Mouse (Mus musculus) liver, embryonic 14.5 days (tissue): ENCODE data around the gene Gm10306. TPM values are rescaled to one million over a fixed set of nuclear protein-coding genes. Genes with fewer than 3 reads are reported as not detected.
A peak's percentile ranks its signal among the peaks of the same experiment; 100 is the strongest.

Experiments used
- ATAC-seq: fragments of 200-750 bp; cut with Nextera tagmentation; 2 replicates; pipeline ENCODE4 v1.8.0; 2017; ENCODE audit warnings: moderate number of reproducible peaks, mild to moderate bottlenecking, moderate library complexity; ENCODE audit not compliant: insufficient read depth
- DNase-seq, 3 experiments: peaks; one replicate each; pipeline ENCODE4 v3.0.0-alpha.2; 2012 to 2013; ENCODE audit warnings: low read depth in 3 of 3, low spot score in 3 of 3
- H3K27ac ChIP-seq: fragments of 300-500 bp; sonication (generic); 2 replicates; pipeline ENCODE4 v1.5.1; 2014; ENCODE audit warnings: moderate library complexity, mild to moderate bottlenecking, control low read depth, inconsistent platforms
- H3K27me3 ChIP-seq: fragments of 300-500 bp; sonication (generic); 2 replicates; pipeline ENCODE4 v1.6.1; 2014; ENCODE audit warnings: mild to moderate bottlenecking, low read length, moderate library complexity; ENCODE audit not compliant: control insufficient read depth, insufficient read depth
- H3K36me3 ChIP-seq: fragments of 300-500 bp; sonication (generic); replicated peaks from 2 replicates; pipeline ENCODE4 v1.6.1; 2014; ENCODE audit warnings: low read depth; ENCODE audit not compliant: control insufficient read depth, insufficient read depth
- H3K4me1 ChIP-seq, 2 experiments: fragments of 200-500 bp in 1 of 2; fragments of 300-500 bp in 1 of 2; sonication (generic) in 1 of 2; replicated peaks; 2 replicates each; pipeline ENCODE4 v1.6.1; 2012 to 2014; ENCODE audit warnings: antibody characterized with exemption in 1 of 2, inconsistent platforms in 1 of 2, low read length in 1 of 2; ENCODE audit not compliant: control insufficient read depth in 2 of 2, insufficient read depth in 2 of 2
- H3K4me2 ChIP-seq: fragments of 300-500 bp; sonication (generic); 2 replicates; pipeline ENCODE4 v1.6.1; 2014; ENCODE audit warnings: low read depth, mild to moderate bottlenecking, control low read depth, moderate library complexity
- H3K4me3 ChIP-seq, 2 experiments: fragments of 200-500 bp in 1 of 2; fragments of 300-500 bp in 1 of 2; sonication (generic) in 1 of 2; 2 replicates each; pipeline ENCODE4 v1.5.1; 2012 to 2014; ENCODE audit warnings: low read depth in 2 of 2, low read length in 2 of 2, mild to moderate bottlenecking in 2 of 2, control low read depth in 1 of 2, inconsistent platforms in 1 of 2, moderate library complexity in 1 of 2; ENCODE audit not compliant: insufficient read depth in 1 of 2
- H3K9ac ChIP-seq: fragments of 300-500 bp; sonication (generic); replicated peaks from 2 replicates; pipeline ENCODE4 v1.6.1; 2014; ENCODE audit warnings: mild to moderate bottlenecking, control low read depth, moderate library complexity
- H3K9me3 ChIP-seq: fragments of 300-500 bp; sonication (generic); 2 replicates; pipeline ENCODE4 v1.6.1; 2016; ENCODE audit warnings: low read length, mixed read lengths; ENCODE audit not compliant: control insufficient read depth
- CTCF ChIP-seq: IDR thresholded peaks from 2 replicates; pipeline ENCODE4 v1.5.1; 2016; ENCODE audit warnings: antibody characterized with exemption, low read depth, control low read depth
- EP300 ChIP-seq: IDR thresholded peaks from 2 replicates; pipeline ENCODE4 v1.6.1; 2016; ENCODE audit warnings: antibody characterized with exemption, low read depth
- WGBS: fragments of 180-500 bp; shearing (Covaris S2); extraction: QIAGEN DNeasy Blood & Tissue Kit; methylation state at CpG from one replicate; pipeline ENCODE4 v1.1.7; 2014; ENCODE audit not compliant: insufficient replicate concordance; 5-methylcytosine and 5-hydroxymethylcytosine counted together
- polyA plus RNA-seq, 2 experiments: library from polyadenylated mRNA; depleted of rRNA in 1 of 2; stranded (reverse) in 1 of 2; unstranded in 1 of 2; fragments of >200 nt; fragmentation: Nextera tagmentation in 1 of 2; extraction: Ambion mirVana in 1 of 2; gene quantifications; 2 replicates each; pipeline versions ENCODE4 v1.2.1 to v1.2.3; 2012 to 2014

Gm10306 gene
- polyA plus RNA-seq, 2 experiments: 0.44 TPM; not detected in 1

DNA sequence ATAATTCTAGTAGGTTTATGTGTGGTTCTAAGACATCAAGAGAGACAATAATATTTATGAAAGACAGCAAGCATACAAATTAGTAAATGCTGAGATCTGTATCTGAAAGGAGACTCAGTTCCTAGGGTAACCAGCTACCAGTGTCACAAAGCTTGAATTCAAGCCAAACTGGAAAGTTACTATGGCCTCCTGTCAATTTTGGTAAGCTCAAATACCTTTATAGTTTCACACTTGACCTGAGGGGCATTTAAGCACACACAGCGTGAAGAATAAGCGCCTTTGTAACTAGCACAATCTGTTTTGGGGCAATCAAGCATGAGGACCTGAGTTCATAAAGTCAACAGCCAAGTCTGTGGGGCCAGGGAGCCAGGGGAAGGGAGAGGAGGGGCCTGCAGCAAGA lies 2.9 kb downstream of the Gm10306 start:
- no peak for ATAC-seq

DNA sequence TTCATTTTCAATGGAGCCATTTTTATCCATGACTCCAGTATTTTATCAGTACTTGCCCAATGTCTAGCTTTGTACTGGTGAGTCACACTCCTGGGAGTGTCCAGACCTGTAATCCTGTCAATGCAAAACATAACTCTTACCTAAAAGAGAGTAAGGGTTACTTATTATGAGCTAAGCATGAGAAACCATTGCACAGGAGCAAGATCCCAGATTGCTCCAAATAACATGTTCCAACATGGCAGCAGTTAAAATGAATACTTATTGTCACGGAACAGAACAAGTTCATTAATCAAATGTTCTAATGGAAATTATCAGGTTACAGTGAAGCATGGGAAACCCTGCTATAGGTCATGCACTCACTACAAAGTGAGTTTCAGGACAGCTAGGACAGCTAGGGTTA lies 4.0 kb downstream of the Gm10306 start:
- Histone ChIP-seq H3K36me3 (no peaks in the 10 kb centered on the region), H3K4me2 (no peak overlapping the region), H3K9ac (no peak overlapping the region), H3K9me3 (no peaks in the 10 kb centered on the region), H3K27ac (no peak overlapping the region), H3K4me3 (no peak overlapping the region), H3K27me3 (no peaks in the 10 kb centered on the region), H3K4me1 (peaks cover 1 to 11% of the 10 kb centered on the region in 2 experiments; a peak in 3 of 4 replicates)
- DNase-seq (no peak), ATAC-seq (no peak)
- TF ChIP-seq CTCF: no peak
- TF ChIP-seq EP300: no peak
- 67% methylated on average over 1 of the region's 1 CpGs for WGBS

More for the DNA sequence above, 2.9 kb downstream of the Gm10306 start:
- Histone ChIP-seq H3K27ac (no peak overlapping the region), H3K9ac (no peak overlapping the region), H3K4me3 (no peak overlapping the region), H3K4me2 (no peak overlapping the region), H3K27me3 (no peaks in the 10 kb centered on the region), H3K4me1 (peaks cover 6 to 7% of the 10 kb centered on the region in 2 experiments), H3K9me3 (no peaks in the 10 kb centered on the region), H3K36me3 (no peaks in the 10 kb centered on the region)
- no peak for DNase-seq
- TF ChIP-seq CTCF (no peak), EP300 (no peak)
- 68% methylated on average over 2 of the region's 2 CpGs for WGBS

DNA sequence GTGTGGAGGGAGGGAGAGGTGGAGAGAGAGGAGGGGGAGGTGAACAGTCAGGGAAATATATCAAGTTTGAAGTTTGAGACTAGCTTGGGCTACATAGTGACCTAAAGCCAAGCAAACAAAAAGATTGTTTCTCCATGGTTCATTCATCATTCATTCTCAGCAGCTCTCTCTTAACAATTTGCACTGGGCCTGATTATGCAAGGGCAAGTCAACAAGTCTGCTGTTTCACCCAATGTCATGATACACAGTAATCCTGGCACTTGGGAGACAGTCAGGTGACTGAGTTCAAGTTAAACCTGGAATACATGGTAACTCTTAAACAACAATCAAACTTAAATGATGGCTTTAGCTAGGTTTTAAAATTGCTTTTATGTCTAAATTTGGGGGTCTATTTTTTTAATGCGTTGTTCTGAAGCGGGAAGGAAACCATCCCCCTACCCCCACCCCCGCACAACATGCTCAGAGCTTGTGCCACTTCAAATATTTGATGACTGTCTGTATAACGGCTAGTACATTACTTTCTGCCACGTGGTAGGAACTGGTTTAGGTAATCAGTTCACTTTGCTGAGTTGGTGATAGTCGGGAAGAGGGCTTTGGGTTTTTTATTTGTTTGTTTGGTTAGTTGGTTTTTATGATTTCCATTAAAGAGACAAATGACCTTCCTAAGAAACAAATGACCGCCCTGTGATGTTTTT lies 5.8 kb downstream of the Gm10306 start:
- peaks cover 0 to 9% of the 10 kb centered on the region in 2 experiments; a peak in 2 of 4 replicates for H3K4me1 ChIP-seq
- no peak for ATAC-seq
- H3K4me2 ChIP-seq: no peak overlapping the region
- no peaks in the 10 kb centered on the region for H3K27me3 ChIP-seq
- TF ChIP-seq EP300: no peak
- TF ChIP-seq CTCF: no peak
- no peaks in the 10 kb centered on the region for H3K9me3 ChIP-seq
- no peak overlapping the region for H3K27ac ChIP-seq
- 54% methylated on average over 7 of the region's 7 CpGs for WGBS
- H3K4me3 ChIP-seq: no peak overlapping the region
- no peaks in the 10 kb centered on the region for H3K36me3 ChIP-seq
- no peak for DNase-seq
- no peak overlapping the region for H3K9ac ChIP-seq

DNA sequence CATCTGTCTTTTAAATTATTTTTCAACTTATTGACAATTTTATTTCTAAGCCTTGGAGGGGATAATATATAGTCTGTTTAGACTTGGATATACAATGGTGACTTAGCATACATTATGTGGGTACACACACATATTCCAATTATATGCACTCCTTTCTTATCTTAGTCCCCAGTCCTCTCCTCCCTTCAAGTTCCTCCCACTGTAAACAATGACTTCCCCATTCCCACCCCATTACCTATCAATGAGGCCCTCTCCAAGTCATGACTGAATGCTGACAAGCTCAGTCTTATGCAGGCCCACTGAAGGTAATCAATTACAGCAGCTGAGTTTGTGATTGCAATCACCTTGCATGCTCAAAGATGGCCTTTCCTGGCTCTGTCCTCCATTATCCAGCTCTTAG lies 8.0 kb downstream of the Gm10306 start:
- no peak overlapping the region for H3K4me2 ChIP-seq
- no peaks in the 10 kb centered on the region for H3K27me3 ChIP-seq
- H3K4me1 ChIP-seq: peaks cover 0 to 7% of the 10 kb centered on the region in 2 experiments; a peak in 2 of 4 replicates
- no peak overlapping the region for H3K4me3 ChIP-seq
- TF ChIP-seq CTCF: no peak
- no peak for TF ChIP-seq EP300
- no peak overlapping the region for H3K9ac ChIP-seq
- no peaks in the 10 kb centered on the region for H3K36me3 ChIP-seq
- no peak overlapping the region for H3K27ac ChIP-seq
- DNase-seq (no peak), ATAC-seq (peak; percentile 56; the same call in 1 of the 2 replicates)
- no peaks in the 10 kb centered on the region for H3K9me3 ChIP-seq

DNA sequence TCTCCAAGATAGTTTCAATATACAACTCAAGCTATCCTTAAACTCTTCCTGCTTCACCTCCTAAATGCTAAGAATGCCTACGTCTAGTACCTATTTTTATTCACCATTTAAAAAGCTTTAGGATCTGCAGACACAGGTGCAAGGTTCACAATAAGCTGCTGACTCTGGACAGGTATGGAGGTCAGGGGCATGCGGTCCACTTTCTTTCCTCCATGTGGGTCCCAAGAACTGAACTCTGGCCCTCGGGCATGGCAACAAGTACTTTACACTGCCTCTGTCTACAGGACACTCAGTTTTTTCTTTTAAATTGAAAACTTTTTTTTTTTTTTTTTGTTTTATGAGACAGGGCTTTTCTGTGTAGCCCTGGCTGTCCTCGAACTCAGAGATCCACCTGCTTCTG lies 16.3 kb downstream of the Gm10306 start:
- H3K36me3 ChIP-seq: peaks cover 3% of the 10 kb centered on the region
- H3K4me1 ChIP-seq: no peaks in the 10 kb centered on the region
- H3K4me3 ChIP-seq: no peak overlapping the region
- H3K4me2 ChIP-seq: no peak overlapping the region
- no peak for DNase-seq
- no peaks in the 10 kb centered on the region for H3K27me3 ChIP-seq
- TF ChIP-seq CTCF: no peak
- no peak for TF ChIP-seq EP300
- no peak overlapping the region for H3K27ac ChIP-seq
- no peak overlapping the region for H3K9ac ChIP-seq
- 86% methylated on average over 4 of the region's 4 CpGs for WGBS
- no peak for ATAC-seq
- no peaks in the 10 kb centered on the region for H3K9me3 ChIP-seq
